Mouse (Mus musculus): ENCODE data around the gene St5.
A peak's percentile ranks its signal among the peaks of the same experiment; 100 is the strongest.

St5 gene

DNA sequence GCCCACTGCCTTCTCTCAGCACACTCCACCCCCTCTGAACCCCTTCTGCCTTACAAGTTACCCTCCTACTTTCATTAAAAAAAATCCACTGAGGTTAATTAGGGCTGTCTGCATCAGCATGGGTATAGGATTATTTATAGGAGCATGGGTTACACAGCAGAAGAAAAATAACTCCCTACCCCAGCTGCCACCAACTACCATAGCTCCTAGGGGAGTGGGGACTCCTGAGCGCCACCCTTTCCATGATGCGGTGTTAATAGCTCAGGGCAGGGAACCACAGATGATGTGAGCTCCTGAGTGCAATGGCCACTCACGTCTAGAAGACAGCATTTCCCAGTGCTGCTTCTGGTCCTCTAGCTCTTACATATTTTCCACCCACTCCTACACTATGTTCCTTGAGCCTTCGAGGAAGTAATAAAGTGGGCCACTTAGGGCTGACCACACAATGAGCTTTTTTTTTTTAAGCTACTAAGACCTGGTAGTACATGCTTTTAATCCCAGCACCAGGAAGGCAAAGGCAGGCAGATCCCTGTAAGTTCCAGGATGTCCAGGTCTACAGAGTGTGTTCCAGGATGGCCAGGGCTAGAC, 139.5 kb downstream of the St5 start:
- DNase-seq: no peak

DNA sequence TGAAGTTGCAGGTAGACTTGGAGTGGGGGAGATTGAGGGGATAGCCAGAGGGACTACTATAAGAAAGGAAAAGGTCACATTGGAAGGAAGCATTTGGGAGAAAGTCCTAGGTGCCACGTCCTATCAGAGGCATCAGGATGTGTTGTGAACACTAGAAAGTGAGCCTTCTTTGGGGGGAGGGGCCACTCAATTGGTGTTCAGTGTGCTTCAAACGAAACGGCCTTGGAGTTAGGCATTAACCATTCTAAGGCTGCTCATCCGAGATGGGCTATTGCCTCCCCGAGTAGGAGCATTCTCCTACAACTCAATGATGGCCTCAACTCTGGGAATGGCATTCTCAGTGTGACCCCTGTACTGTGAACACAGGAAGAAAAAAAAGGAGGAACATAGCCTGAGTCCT, 140.7 kb downstream of the St5 start:
- no peak for DNase-seq

DNA sequence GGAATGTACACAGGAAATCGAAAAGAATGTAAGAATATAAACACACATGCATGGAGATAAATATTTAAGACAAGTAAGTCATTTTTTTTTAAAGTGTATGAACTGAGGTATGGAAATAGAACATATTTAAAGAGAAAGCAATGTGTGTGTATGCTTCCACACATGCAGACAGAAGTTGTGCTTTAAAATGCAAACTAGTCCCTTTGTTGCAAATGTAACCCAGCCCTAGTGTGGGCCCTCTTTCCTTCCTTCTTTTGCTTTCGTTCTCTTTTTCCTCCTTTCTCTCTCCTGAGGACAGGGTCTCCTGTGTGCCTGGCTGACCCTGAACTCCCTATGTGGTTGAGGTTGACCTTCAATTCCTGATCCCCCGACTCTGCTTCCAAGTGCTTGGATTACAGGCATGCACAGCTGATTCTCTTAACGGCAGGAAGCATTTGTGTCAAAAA, 141.2 kb downstream of the St5 start:
- DNase-seq: no peak

DNA sequence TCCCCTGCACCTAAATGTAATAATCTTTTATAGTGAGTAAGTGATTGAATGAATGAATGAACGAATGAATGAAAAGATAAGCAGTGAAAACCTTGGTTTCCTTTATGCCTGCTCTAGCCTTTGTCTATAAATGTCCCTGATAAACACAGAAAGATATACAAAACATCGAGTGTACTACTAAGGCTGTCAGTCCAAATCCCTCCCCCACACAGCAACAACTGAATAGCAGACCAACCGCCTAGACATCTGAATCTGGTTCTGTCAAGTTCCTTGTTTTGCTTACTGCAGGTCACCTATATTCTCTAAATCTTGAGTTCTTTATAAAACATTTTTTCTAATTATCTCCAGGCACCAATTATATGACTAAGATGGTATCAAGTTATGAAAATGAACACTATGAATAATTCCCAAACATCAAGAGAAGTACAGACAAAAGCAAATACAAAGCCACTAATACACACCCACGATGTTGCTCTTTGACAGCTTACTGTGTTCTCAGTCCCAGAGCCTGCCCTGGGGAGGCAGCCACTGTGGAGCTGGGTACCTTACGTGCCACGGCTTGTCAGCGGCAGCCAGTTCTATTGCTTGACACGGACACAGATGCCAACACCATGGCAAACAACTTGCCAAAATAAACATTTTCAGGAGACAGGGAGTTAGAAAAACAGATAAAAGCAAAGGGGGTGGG, 141.8 kb downstream of the St5 start:
- no peak for DNase-seq

DNA sequence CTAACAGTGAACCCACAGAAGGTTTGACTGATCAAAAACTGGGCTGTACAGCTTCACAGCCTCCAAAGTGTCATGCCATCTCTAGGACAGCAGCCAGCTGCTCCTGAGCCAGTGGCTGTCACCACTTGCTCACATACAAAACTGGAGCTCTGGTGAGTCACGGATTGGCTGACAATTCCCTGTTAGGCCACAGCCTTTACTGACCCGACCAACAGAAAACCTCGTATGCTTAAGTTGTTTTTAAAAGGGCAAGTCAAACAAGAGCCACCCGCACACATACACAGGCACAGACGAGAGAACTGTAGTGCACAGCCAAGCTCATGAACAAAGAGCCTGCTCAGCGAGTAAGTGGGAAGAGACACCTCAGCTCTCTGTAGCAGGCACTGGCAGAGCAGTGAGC, 143.9 kb downstream of the St5 start:
- DNase-seq: no peak

DNA sequence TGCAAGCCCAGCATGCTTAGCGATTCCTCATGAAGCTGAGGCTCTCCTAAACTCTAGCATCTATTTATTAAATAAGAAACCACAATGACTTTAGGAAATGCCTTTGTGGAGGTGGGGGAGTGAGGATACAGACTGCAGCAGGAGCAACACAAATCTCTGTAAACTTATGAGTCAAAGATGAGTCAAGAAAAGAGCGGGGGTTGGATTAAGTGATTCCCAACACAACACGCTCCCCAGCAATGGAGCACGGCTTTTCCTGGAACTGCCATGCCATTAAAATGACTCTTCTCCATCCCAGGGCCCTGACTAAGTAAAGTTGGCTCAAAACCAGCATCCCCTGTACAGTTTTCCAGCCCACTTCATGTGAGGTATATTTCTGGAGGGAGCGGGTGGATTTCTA, 156.7 kb downstream of the St5 start:
- no peak for DNase-seq

DNA sequence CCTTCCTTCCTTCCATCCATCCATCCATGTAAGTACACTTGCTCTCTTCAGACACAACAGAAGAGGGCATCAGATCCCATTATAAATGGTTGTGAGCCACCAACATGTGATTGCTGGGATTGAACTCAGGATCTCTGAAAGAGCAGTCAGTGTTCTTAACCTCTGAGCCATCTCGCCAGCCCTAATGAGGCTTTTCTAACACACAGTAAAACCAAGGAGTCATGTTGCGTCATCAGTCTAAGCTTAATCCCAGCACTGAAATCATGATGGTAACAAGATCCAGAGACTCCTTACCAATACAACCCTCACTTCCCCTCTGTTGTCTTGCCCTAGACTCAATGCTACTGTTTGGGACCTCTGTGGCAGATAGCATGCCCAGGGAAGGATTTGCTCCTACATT, 157.2 kb downstream of the St5 start:
- no peak for DNase-seq

DNA sequence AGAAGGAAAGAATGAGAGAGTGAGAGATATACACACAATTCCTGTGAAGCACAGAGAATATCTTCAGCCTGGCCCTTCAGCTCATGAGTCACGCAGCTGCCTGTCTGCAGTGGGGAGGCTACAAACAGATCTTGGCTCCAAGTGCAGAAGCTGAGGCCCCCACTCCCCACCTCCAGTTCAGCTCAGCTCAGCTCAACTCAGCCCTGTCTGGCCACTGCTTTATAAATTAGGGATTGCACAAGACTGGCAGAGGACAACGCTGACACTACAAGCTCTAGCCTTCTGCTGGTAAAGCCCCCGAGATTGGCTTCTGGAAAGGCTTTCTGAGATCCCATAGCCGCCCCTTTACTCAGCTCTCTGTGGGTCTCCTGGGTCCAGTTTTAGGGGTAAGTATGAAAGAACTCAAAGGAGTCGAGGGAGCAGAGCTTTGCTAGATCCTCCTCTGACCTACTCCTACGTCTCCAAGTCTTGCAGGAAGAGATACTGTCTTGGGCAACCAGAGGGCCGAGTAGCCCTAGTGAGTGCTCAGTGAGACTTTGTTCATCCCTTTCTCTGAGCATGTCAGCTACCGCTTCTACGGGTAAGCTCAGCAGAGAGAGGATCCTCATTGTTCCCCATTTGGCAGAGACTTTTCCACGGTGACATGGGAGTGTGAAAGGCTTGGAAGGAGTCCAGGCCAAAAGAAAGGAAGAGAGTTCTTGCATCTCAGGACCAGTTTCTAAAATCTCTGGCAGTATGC, 158.0 kb downstream of the St5 start:
- DNase-seq: no peak

DNA sequence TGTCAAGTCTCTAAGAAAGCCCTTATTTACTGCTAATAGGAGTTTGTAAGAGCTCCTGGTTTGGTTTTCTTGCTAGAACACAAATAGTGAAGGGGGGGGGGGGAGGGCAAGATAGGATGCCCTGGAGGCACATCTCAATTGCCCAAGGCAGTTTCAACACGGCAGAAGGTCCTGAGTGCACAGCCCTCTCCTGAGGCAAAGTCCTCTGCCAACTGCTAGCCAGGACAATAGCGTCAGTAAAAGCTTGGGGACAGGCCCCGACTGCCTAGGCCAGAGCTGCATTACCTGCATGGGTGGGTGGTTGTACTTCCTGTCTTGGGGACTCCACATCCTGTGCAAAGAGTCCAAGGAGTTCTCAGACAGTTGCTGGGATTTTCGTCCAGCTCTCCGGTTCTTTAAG, 158.6 kb downstream of the St5 start:
- no peak for DNase-seq

DNA sequence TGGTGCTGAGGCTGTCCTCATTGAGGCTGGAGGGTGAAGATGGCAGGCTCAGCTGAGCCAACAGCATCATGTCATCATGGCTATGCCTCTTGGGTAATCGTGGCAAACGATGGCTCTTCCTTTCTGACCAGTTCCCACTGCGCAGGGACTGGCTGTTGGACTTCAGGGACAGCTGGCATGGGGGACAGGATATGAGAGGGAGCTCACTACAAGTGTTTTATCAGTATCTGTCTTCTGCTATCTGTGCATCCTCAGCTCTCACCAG, 161.1 kb downstream of the St5 start:
- no peak for DNase-seq

DNA sequence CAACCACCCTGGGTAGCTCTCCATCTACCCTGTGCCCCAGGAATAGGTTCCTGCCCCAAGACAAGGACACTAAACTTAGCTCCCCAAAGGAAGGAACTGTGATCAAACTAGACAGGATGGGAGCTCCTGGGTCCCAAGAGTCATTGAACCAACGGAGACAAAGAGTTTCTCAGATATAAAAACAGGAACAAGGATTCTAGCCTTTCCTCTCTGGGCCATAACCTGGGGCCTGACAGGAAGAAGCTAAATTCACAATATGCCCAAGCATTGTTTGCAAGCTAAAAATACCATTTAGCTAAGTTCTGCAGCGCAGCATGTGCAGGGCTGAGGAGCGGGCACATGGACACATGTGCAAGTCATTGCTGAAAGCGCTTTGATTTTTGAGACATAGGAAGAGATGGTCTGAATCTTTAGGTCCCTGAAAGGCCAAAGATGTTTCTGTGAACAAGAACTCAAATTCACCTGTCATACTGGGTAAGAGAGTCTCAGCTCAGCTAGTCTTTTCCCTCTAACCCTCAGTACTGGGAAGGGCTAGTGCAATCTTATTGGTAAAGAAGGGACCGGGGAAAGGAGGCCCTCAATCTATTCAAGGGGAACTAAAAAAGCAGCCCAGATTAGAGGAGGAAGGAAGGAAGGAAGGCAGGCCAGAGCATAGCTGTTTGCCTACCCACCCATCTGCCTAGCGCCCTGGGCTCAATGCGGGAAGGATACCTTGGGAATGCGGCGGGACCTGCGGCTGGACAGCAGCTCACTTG, 161.6 kb downstream of the St5 start:
- DNase-seq: no peak

DNA sequence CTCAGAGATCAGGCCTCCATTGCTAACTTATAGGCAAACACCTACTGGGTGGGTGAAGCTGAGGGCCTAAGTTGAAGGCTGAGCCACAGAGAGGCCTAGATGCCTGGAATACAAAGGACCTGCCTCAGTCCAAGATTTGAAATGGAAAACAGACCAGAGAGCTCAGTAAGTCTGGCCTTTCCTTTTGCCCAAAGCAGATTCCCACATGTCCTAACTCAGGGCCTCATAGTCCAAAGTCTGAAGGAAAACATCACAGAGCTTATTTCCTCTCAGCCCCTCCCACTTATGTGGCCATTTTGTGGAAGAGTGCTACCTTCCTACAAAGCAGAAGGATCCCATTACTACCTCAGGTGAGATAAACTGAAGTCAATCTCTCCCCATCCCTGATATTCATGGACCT, 162.5 kb downstream of the St5 start:
- DNase-seq: no peak

DNA sequence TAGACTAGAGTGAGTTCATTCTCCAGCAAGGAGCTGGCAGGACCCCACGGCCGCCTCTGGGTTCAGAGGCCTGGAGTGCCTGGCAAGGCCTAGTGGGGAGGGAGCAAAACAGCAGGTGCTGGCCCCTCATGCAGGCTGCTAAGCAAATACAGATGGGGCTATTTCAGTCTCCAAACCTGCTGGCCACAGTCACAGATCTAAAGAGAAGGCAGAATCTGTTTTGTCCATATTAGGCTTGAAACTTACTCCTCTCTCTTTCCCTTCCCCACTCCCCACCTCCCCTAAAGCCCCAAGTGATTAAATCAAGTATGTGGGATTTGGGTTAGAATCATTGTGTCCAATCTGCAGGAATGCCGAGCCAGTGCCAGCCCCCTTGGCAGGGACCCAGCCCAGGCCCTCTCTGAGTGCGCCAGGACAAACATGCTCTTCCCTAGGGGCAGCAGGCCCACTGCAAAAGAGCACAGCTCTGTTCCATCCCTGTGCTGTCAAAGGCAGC, 166.9 kb downstream of the St5 start:
- DNase-seq: no peak

DNA sequence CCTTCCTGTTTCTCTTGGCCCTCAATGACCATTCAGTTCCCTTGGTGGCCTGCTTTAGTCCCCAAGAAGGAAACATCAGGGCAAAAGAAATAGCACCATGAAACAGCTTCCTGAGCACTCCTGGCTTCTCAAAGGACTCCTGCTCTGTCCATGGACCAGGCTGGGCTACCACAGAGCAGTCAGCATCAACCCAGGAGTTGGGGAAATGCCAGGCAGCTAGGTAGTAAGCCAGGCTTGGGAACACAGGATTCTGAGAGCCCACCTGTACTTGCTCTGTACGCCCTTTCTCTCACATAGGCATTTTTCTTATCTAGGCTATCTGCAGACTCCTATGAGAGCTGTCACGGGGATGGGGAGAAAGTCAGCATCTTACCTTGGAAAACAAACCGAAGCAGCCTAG, 168.5 kb downstream of the St5 start:
- DNase-seq: no peak

DNA sequence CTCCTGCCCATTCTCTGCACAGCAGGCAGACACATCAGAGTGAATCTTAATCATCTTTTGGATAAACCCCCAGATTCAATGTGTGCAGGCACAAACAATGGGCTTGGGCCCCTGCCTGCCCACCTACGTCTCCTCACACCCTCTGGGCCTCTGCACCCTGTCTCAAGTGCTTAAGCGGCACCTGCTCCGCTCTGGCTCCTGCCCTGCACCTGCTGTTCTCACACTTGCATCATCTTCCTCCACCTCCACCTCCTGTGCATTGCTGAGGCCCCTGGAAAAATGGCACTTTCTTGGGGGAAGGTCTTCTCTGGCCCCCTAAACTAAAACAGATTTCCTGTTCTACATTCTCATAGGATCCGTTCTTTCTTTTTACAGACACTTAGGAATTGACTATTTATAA, 169.5 kb downstream of the St5 start:
- DNase-seq: no peak

DNA sequence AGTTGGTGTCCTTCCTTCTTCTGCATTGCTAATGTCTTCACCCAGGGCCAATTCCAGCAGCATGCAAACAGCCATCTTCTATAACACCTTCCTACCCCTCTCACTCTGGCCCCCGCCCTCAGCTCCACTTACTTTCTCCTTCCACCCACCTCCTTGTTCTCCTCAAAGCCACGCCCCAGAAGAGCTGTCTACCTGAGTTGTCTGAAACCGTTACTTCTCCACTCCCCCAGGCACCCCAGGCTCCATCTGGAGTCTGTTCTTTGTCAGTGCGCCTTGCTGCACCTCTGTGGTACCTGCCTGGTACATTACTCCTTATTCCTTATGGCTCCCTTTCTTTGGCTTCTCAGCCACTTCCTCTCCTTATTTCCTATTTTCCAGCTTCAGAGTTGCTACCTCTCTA, 170.3 kb downstream of the St5 start:
- DNase-seq: no peak

DNA sequence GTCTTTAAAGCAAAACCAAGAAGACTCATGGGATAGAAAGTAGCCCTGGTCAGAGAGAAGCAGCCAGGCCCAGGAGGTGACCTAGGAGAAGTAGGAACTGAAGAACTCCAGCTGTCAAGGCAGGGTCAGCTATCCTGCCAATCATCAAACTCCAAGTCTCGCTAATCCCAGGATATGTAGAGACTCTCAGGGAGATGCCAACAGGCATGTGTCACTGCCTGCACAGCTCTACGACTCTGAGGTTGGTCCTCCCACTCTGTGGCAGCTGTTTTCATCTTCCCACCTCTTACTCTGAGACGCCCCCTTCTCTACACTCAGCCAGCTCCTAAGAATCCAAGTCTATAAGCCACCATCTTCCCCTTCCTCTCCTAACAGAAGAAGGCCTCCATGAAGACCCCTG, 170.7 kb downstream of the St5 start:
- DNase-seq: no peak

DNA sequence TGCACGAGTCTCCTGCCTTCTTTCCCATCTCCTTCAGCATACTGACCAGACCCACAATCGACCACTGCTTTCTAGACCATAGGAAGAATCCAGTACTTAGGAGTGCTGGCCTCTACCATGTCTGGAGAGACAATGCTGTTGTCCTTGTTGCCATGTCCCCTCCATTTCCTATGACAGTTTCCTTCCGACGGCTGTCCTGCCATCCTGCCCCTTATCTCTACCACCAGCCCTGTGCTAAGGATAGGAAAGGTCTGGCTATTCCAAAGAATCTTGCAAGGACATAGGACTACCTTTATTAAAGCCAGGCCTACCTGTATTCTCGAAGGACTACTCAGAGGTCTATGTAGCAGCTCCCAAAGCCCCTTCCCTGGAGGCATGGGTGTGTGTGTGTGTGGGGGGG, 171.9 kb downstream of the St5 start:
- DNase-seq: no peak

DNA sequence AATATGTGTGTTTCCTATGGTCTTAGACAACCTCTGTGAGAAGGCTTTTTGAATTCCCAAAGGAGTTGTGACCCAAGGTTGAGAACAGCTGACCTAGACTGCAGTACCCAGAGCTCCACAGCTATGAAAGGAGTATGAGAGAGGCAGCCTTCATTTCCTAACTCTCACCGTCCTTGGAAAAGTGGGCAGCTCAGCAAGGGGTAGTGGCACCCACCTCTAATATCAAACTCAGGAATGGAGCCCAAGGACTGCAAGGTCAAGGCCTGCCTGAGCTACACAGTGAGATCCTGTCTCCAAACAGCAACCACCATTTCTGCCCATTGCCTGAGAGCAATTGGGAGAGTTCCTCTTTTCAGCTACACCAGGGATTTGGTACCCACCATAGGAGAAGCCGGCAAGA, 173.7 kb downstream of the St5 start:
- no peak for DNase-seq

DNA sequence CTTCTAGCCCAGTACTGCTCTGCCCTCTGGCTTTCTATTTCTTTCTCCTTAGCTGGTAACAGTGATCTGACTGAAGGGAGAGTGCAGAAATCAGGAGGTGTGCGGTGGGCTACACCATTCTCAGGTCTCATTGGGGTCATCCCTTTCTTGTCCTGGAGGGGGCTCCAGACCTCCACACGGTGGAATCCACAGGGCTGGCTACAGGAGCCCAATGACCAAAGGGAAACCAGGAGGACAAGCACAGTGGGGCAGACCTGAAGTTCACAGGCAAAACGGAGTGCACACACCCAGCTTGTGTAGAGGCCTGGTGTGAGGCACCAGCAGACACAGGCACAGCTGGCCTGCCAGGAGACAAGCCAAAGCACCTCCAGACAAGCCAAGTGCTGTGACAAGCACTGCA, 175.0 kb downstream of the St5 start:
- DNase-seq: peak; percentile 51

DNA sequence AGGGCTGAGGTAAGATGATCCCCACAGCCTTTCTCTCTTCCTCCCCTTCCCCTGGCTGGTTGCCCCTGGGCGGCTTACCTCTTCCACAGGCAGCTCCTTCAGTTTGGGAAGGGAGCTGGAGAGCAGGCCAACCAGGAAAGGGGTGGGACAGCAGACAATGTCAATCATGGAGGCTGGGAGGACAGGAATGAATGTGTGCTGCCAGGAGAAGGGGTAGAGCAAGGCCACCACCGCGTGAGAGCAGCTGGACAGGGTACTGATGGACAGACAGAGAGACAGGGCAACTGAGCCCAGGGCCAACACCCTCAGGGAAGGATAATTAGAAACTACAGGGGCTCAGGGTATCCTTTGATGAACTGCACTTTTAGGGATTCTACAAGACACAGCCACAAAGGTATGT, 175.9 kb downstream of the St5 start:
- no peak for DNase-seq

DNA sequence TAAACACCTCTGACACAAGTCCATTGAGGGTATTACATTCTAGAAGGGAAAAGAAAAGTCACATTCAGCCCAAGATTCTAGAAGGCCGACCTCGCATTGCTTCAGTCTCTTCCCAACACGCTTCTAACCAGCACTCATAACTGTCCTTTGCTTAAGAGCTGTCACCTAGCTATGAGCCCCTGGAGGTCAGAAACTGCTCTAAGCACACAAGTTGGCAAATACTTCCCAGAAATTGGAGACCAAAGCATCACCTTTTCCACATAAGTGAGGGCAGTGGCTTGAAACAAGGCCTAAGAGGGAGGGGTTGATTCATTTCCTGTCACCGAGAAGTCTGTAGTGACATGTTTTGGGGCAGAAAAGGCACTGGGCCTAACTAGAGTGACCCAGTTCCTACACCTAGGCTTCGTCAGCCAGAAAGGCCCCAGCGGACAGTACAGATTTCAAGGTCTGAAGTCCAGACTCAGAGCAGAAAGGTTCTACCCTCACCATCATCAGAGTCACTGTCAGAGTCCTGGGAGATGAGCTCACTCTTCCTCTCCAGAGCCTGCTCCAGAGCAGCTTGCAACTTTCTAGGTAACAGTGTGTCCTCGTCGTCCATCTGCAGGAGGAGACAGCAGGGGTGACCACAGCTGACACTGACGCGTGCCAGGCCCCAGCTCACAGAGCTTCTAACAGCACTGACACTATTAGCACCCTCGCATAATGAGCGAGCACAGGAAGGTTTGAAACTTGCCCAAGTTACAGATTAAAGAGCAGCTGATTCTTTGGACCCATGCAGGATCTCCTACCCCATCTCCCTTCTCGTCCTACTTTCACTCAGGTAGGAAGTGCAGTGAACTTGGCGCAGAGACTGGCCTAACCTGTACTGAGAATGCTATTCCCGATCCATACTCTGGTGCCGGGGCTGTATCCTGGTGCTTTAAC, 177.4 kb downstream of the St5 start:
- DNase-seq: peak; percentile 46

DNA sequence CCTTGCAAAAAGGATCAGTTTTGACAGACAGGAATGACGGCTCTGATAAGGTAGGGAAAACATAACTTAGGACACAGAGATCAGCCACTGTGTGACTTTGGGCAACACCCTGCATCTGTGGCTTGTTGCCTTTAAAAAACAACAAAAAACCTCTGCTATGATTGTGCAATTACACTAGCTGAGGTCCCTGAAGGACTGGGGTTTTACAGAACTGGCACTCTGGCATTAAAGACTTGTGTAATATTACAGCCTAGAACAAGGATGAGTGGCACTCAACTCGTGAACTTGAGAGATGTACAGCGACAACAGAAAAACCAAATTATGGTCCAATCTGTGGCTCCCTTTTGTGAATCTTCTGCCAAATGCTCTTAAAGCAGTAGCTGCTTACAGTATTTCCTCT, 178.6 kb downstream of the St5 start:
- no peak for DNase-seq
